Mouse (Mus musculus) ES-CJ7 (cell line): ENCODE measurements around the gene Olfr1049.
"Not testable (repeated sequence)": the region's sequence is repeated elsewhere in the genome, so short reads cannot be mapped to it uniquely, and the experiment has no call there.

Experiments used
- DNase-seq: peaks from one replicate; pipeline ENCODE4 v3.0.0; 2011; ENCODE audit warnings: low read depth, low spot score

Olfr1049 gene

GRCm38 (mm10) chr2:86258228-86258627 lies at the start of gene Olfr1049:
TSS of gene Olfr1049 (minus strand) at chr2:86258328.
- DNase-seq: not testable (repeated sequence)

- no peak for DNase-seq
Observed at GRCm38 (mm10) chr2:86292155-86292554, 34.0 kb upstream of the Olfr1049 start, which contains the start of gene Olfr1052. TSS of gene Olfr1052 (plus strand) at chr2:86292455.

- not testable (repeated sequence) for DNase-seq
Observed at GRCm38 (mm10) chr2:86278988-86279387, 20.9 kb upstream of the Olfr1049 start, which contains the start of gene Olfr1051. TSS of gene Olfr1051 (minus strand) at chr2:86279088.

DNA sequence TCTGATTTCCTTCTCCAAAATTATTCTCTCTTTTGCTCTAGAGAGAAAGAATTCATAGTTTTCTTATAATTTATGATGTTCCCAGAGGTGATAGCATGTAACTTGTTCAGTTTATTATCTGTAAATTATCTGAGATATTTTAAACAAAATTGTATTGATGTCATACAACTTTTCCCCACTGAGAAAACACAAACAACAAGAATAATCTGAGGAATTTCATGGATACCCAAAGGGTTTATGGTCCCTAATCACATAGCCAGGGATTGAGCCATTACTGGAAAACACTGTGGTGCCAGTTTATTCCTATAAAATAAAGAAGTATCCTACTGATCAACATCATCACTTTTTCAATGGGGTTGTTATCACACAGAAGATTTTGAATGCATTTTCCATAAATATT lies 17.9 kb downstream of the Olfr1049 start, which contains the start of gene Olfr1048:
Gene Olfr1048, minus strand, starts transcription at position 101 of the 400 bp plus-strand sequence.
- DNase-seq: no peak

- DNase-seq: no peak
Observed at GRCm38 (mm10) chr2:86231301-86231700, 26.8 kb downstream of the Olfr1049 start, which contains the start of gene Olfr1047. TSS of gene Olfr1047 (minus strand) at chr2:86231401.

- DNase-seq: no peak
Observed at GRCm38 (mm10) chr2:86219214-86219613, 38.9 kb downstream of the Olfr1049 start, which contains the start of gene Olfr1046. TSS of gene Olfr1046 (minus strand) at chr2:86219314.
